Mouse (Mus musculus): Measurements from ENCODE around the gene Tmem91.

Gene Tmem91

GRCm38 (mm10) chr7:25623857-25624370 lies 51.1 kb downstream of the Tmem91 start:
- peak in 1 of 2 experiments; percentile 70 for DNase-seq

GRCm38 (mm10) chr7:25620751-25621150 lies 54.2 kb downstream of the Tmem91 start:
- DNase-seq, result no peak

GRCm38 (mm10) chr7:25620101-25620500 lies 54.9 kb downstream of the Tmem91 start:
- DNase-seq, result no peak

DNA sequence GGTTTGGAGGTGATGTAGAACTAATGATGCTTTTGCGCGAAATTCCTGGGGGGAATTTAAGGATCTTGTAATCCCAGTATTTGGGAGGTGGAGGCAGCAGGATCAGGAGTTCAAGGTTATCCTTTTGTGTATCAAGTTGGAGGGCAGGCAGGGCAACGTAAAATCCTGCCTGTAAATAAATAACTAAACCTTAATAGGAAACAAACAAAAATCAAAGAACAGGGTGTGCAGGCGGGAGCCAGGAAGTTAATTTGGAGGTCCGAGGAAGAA lies 55.3 kb downstream of the Tmem91 start:
- no peak for DNase-seq
